Mouse (Mus musculus): ENCODE data around the gene Scly. TPM values are rescaled to one million over a fixed set of nuclear protein-coding genes. Genes with fewer than 3 reads are reported as not detected.

Scly gene
- polyA plus RNA-seq (2012; rRNA removed) = 18.4 and 20.6 TPM in 2 replicates

DNA sequence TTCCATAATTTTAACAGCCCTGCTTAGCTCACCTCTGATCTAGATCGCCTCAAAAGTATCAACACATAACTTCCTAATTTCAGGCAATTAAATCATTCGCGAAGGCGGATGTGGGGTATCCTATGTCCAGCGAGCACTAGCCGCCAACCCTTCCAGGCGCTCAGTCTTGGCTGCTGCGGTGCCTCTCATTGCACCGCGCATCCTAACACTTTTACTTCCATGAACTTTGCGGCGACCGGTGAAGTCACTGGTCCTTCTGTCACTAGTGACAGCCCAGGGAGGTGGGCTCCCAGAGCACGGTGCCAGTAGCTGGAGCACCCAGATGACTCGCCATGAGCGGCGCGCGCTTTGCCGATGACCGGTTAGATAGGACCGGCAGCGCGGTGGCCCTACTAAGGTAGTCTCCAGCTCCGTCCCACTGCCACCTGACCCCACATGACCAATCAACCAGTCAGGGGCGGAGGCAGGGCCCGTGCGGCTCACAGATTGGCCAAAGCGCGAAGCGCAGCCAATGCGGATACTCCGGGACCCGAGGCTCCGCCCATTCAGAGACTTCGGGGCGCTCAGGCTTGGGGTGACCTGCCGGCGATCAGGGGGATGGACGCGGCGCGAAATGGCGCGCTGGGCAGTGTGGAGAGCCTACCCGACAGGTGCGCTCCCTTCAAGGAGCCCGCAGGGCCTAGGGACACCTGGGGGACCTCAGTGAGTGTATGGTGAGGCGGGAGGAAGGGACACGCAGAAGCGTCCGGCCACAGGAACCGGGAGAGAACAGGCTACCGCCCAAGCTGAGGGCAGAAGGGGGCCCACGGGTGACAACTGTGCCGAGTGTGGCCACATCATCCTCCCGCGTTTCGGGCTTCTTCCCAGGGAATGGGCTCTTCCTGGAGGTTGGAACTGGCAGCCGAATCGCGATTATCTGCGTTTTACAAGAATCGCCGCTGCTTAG, at the start of gene Scly:
Gene Scly, plus strand, starts transcription at position 540 of the 946 bp plus-strand sequence.
- TF ChIP-seq CTCF (IDR thresholded peaks at IDR 0.05; ENCODE audit: extremely low read depth, insufficient read depth, low read length) = no peak
- TF ChIP-seq POLR2A (IDR thresholded peaks at IDR 0.05; ENCODE audit: extremely low read depth, insufficient read depth, low read length) = peak; percentile 50; the same call in 1 of the 2 replicates
- H3K4me3 ChIP-seq (ENCODE audit: insufficient read depth, low read length) = peak within 1 kb of the TSS; percentile 72
- peaks cover 1% of the 10 kb centered on the region; the same call in 1 of the 2 replicates for H3K4me1 ChIP-seq (ENCODE audit: control insufficient read depth, insufficient read depth, low read length)
- H3K27ac ChIP-seq (ENCODE audit: insufficient read depth, low read length) = no peak within 1 kb of the TSS

- no peak for TF ChIP-seq CTCF (IDR thresholded peaks at IDR 0.05; ENCODE audit: extremely low read depth, insufficient read depth, low read length)
- no peak for TF ChIP-seq POLR2A (IDR thresholded peaks at IDR 0.05; ENCODE audit: extremely low read depth, insufficient read depth, low read length)
- H3K4me1 ChIP-seq (ENCODE audit: control insufficient read depth, insufficient read depth, low read length) = peaks cover 7% of the 10 kb centered on the region
- H3K27ac ChIP-seq (ENCODE audit: insufficient read depth, low read length) = no peak overlapping the region
- peak overlapping the region; percentile 40; the same call in 1 of the 2 replicates for H3K4me3 ChIP-seq (ENCODE audit: insufficient read depth, low read length)
Measured at GRCm38 (mm10) chr1:91248970-91249369, 49.2 kb upstream of the Scly start.

DNA sequence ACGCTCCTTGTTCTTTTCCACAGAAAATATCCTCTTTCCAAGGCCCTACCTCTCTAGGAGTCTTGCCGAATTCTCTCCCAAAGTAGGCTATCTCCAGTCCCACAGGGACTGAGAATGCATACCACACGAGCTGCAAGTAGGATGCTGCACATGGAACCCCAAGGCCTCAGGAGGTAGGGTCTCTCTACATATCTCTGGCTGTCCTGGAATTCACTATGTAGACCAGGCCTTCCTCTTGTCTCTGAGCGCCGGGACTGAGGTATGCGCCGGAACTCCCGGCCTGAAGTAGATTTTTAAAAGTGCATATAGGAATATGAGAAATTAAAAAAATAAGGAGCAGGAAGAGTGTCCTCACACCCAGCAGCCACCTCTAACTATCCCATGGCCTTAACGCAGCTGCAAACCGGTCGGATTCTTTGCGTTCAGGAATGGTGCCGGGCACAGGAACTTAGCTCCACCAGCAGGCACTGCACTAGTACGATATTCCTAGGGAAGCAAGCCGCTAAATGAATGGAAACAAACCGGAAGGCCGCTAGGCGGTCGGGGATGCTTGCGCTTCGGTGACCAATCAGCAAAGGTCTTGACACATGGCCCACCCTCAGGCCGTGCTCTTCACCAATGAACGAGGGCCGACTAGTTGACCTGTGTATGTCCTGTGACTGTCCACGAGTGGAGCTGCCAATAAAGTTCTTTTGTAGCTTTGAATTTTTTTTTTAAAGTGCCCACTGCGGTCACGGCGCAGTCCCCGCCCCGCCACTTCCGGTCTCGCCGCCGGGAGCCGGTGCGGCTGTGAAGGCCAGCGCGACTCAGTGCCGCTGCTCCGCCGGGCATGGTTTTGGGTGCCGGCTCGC, 48.3 kb upstream of the Scly start, which contains the start of gene Ube2f:
Gene Ube2f, plus strand, starts transcription at position 741 of the 851 bp plus-strand sequence.
- peak; percentile 33; the same call in 1 of the 2 replicates for TF ChIP-seq CTCF (IDR thresholded peaks at IDR 0.05; ENCODE audit: extremely low read depth, insufficient read depth, low read length)
- peak; percentile 98 for TF ChIP-seq POLR2A (IDR thresholded peaks at IDR 0.05; ENCODE audit: extremely low read depth, insufficient read depth, low read length)
- Histone ChIP-seq H3K27ac (ENCODE audit: insufficient read depth, low read length) (peak within 1 kb of the TSS; percentile 18; the same call in 1 of the 2 replicates), H3K4me3 (ENCODE audit: insufficient read depth, low read length) (peak within 1 kb of the TSS; percentile 40), H3K4me1 (ENCODE audit: control insufficient read depth, insufficient read depth, low read length) (peaks cover 7% of the 10 kb centered on the region)

GRCm38 (mm10) chr1:91250415-91251147, 47.6 kb upstream of the Scly start:
- peak overlapping the region; percentile 40 for H3K4me3 ChIP-seq (ENCODE audit: insufficient read depth, low read length)

GRCm38 (mm10) chr1:91251148-91251650, 46.9 kb upstream of the Scly start:
- Histone ChIP-seq H3K4me1 (ENCODE audit: control insufficient read depth, insufficient read depth, low read length) (peaks cover 7% of the 10 kb centered on the region), H3K27ac (ENCODE audit: insufficient read depth, low read length) (no peak overlapping the region), H3K4me3 (ENCODE audit: insufficient read depth, low read length) (peak overlapping the region; percentile 40)
- TF ChIP-seq POLR2A (IDR thresholded peaks at IDR 0.05; ENCODE audit: extremely low read depth, insufficient read depth, low read length) (no peak), CTCF (IDR thresholded peaks at IDR 0.05; ENCODE audit: extremely low read depth, insufficient read depth, low read length) (no peak)

More at GRCm38 (mm10) chr1:91250415-91251147, 47.6 kb upstream of the Scly start:
- peaks cover 7% of the 10 kb centered on the region for H3K4me1 ChIP-seq (ENCODE audit: control insufficient read depth, insufficient read depth, low read length)
- peak overlapping the region; percentile 18; the same call in 1 of the 2 replicates for H3K27ac ChIP-seq (ENCODE audit: insufficient read depth, low read length)
- TF ChIP-seq CTCF (IDR thresholded peaks at IDR 0.05; ENCODE audit: extremely low read depth, insufficient read depth, low read length) (no peak), POLR2A (IDR thresholded peaks at IDR 0.05; ENCODE audit: extremely low read depth, insufficient read depth, low read length) (no peak)

DNA sequence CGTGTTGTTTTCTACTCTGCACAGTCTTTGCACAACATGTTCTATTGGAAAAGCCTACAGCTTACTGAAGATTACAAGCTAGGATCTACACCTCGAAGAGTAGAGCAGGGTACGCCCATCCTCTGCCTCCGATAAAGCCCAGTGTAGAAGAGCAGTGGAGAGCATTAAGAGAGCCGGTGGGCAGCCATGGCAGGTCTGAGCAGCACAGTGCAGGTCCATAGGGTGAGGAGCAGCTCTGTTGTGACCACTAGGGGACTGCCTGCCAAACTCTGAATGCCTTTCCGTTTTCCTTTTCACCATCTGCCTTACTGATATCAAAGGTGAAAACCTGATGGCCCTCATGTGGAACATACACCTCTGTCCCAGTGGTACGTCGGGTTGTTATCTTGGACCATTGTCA, 46.2 kb upstream of the Scly start:
- Histone ChIP-seq H3K4me1 (ENCODE audit: control insufficient read depth, insufficient read depth, low read length) (peaks cover 9% of the 10 kb centered on the region), H3K27ac (ENCODE audit: insufficient read depth, low read length) (no peak overlapping the region), H3K4me3 (ENCODE audit: insufficient read depth, low read length) (no peak overlapping the region; the same call in 1 of the 2 replicates)
- TF ChIP-seq CTCF (IDR thresholded peaks at IDR 0.05; ENCODE audit: extremely low read depth, insufficient read depth, low read length) (peak; percentile 19; the same call in 1 of the 2 replicates), POLR2A (IDR thresholded peaks at IDR 0.05; ENCODE audit: extremely low read depth, insufficient read depth, low read length) (no peak)

DNA sequence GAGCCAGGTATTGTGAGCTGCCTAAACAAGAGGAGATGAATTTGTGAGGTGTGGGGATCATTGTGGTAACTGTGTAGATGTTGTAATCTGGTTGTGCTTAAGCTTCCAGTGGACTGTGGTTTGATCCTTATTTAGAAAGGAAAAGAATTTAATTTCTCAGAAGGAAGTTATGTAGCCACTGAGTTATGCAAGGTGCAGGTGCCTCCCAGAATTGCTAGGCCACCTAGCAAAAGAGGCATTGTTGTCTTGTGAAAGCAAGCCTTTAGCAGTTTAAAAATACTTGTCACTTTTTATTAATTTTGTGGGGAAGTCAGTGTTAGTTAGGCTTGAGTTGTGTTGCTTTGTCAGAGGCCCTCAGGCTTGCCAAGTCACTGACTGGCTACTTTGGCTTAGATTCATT, 40.2 kb upstream of the Scly start:
- H3K4me3 ChIP-seq (ENCODE audit: insufficient read depth, low read length) = no peak overlapping the region
- TF ChIP-seq CTCF (IDR thresholded peaks at IDR 0.05; ENCODE audit: extremely low read depth, insufficient read depth, low read length) = no peak
- TF ChIP-seq POLR2A (IDR thresholded peaks at IDR 0.05; ENCODE audit: extremely low read depth, insufficient read depth, low read length) = no peak
- H3K27ac ChIP-seq (ENCODE audit: insufficient read depth, low read length) = no peak overlapping the region
- H3K4me1 ChIP-seq (ENCODE audit: control insufficient read depth, insufficient read depth, low read length) = peaks cover 2% of the 10 kb centered on the region; the same call in 1 of the 2 replicates

DNA sequence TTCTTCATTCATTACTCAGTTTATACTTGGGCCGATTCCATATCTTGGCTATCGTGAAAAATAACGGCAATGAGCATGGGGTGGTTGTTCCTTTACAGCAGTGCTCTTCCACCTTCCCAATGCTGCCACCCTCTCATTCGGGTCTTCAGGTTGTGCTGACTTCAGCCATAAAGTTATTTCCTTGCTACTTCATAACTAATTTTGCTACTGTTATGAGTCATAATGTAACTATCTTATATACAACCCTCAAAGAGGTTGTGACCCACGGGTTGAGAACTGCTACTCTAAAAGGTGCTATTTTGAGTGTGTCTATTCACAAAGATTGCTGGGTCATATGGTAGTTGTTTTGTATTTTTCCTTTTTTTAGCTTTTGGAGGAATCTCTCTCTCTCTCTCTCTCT, 38.3 kb upstream of the Scly start:
- TF ChIP-seq POLR2A (IDR thresholded peaks at IDR 0.05; ENCODE audit: extremely low read depth, insufficient read depth, low read length) = no peak
- no peak for TF ChIP-seq CTCF (IDR thresholded peaks at IDR 0.05; ENCODE audit: extremely low read depth, insufficient read depth, low read length)
- no peak overlapping the region for H3K27ac ChIP-seq (ENCODE audit: insufficient read depth, low read length)
- no peak overlapping the region for H3K4me3 ChIP-seq (ENCODE audit: insufficient read depth, low read length)
- H3K4me1 ChIP-seq (ENCODE audit: control insufficient read depth, insufficient read depth, low read length) = peaks cover 2% of the 10 kb centered on the region; the same call in 1 of the 2 replicates
